Mouse (Mus musculus): ENCODE measurements around the gene Epb41l4b. TPM values are rescaled to one million over a fixed set of nuclear protein-coding genes. Genes with fewer than 3 reads are reported as not detected.

The Epb41l4b gene
- polyA plus RNA-seq, 1 experiment, result 37.4 TPM

DNA sequence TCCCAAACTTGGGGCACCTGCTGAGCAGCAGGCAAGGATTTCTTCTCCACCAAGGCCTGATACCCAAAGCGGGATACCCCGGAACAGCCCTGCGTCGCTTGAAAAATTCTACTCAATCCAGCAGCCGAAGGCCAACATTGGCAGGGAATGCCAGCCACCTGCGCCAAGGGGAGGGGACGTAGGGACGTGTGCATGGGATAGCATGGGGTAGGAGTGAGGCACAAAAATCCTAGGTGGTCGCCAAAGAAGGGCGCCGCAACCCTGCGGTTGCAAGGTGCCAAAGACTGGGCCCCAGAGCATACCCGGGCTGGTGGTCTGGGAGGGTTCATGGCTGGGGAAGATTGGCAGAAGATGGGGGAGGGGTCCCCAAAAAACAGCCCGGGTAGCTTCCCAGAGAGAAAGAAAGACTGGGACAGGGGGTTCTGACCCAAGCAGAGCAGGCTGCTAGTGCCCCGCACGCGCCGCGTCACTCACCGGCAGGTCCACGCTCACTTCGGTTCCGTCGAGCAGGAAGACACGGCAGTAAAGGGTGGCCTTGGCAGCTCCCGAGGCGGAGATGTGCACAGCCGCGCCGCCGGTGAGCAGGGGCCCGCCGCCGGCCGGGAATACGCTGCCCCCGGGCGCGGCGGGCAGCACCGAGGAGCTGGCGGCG lies 737 bp downstream of the Epb41l4b start:
- peak overlapping the region; percentile 94 for H3K4me3 ChIP-seq (replicated peaks; ENCODE audit: insufficient read depth, low read depth, low read length)
- peak overlapping the region; percentile 88 for H3K27ac ChIP-seq (ENCODE audit: insufficient read depth, low read length)
- TF ChIP-seq POLR2A (IDR thresholded peaks at IDR 0.05; ENCODE audit: borderline replicate concordance, insufficient read depth, low read length) (no peak), CTCF (IDR thresholded peaks at IDR 0.05; ENCODE audit: borderline replicate concordance, insufficient read depth, low read depth, low read length) (no peak)
- DNase-seq, result peak; percentile 67 to 68
- no peaks in the 10 kb centered on the region for H3K27me3 ChIP-seq (ENCODE audit: control insufficient read depth, insufficient read depth, low read length)
- WGBS, result under 1% methylated on average over 43 of the region's 43 CpGs
- H3K4me1 ChIP-seq (ENCODE audit: control insufficient read depth, insufficient read depth, low read length), result peaks cover 20% of the 10 kb centered on the region

DNA sequence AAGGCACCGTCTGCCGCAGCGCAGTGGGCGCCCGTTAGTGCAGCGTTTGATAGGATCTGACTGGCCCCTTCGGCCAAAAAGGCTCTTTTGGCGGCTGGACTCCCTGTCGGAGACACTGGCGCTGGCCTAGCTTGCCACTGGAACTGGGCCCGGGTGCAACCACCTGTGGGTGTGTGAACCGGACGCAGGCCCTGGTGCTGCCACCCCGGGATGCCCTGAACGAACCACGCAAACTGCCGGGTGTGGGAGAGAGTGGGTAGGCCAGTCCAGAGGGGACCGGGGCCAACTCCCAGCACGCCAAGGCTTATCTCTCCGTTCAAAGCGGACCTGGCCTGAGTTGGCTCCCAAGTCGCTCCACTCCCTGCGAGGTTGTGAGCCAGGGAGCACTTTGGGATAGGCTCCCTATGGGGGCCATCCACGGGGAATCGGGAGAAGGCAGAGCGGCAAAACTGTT lies 1.3 kb downstream of the Epb41l4b start:
- Histone ChIP-seq H3K27ac (ENCODE audit: insufficient read depth, low read length) (peak overlapping the region; percentile 88), H3K4me3 (replicated peaks; ENCODE audit: insufficient read depth, low read depth, low read length) (peak overlapping the region; percentile 94), H3K27me3 (ENCODE audit: control insufficient read depth, insufficient read depth, low read length) (no peaks in the 10 kb centered on the region), H3K4me1 (ENCODE audit: control insufficient read depth, insufficient read depth, low read length) (peaks cover 24% of the 10 kb centered on the region)
- peak; percentile 88 to 89 for DNase-seq
- WGBS, result 3% methylated on average over 26 of the region's 26 CpGs
- no peak for TF ChIP-seq CTCF (IDR thresholded peaks at IDR 0.05; ENCODE audit: borderline replicate concordance, insufficient read depth, low read depth, low read length)
- TF ChIP-seq POLR2A (IDR thresholded peaks at IDR 0.05; ENCODE audit: borderline replicate concordance, insufficient read depth, low read length), result no peak

DNA sequence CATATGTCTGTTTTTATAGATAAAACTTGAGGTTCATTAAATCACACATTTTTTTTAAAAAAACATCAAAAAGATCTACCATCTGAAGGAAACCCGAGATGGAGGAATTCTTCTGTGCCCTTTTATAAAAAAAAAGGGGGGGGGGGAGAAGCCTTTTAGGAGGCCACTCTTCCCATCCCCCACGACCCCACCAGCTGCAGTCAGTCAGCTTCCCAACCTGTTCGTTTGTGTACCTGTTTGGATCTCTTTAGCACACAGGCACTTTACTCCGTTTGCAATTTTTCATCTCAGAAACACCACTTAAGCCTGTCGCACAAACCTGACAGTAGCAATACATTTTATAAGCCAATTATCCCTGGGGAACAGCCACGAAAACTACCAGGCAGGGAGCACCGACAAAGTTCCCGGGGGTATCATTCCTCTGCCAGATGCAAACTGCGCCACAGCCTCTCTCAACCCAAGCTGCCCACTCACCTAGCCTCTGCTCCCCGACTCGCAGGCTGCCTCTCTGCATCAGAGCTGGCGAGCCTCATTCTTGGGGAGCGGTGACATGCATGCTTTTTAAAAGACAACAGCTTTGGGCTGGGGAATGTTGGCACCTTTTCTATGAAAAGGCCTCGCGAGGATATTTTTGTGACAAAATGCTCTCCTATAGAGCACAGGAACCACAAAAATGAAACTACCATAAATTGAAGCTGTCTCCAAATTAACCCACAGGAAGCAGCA lies 2.1 kb downstream of the Epb41l4b start:
- Histone ChIP-seq H3K27me3 (ENCODE audit: control insufficient read depth, insufficient read depth, low read length) (no peaks in the 10 kb centered on the region), H3K27ac (ENCODE audit: insufficient read depth, low read length) (peak overlapping the region; percentile 88), H3K4me1 (ENCODE audit: control insufficient read depth, insufficient read depth, low read length) (peaks cover 30% of the 10 kb centered on the region), H3K4me3 (replicated peaks; ENCODE audit: insufficient read depth, low read depth, low read length) (peak overlapping the region; percentile 94)
- peak; percentile 68 to 71 for DNase-seq
- TF ChIP-seq POLR2A (IDR thresholded peaks at IDR 0.05; ENCODE audit: borderline replicate concordance, insufficient read depth, low read length) (no peak), CTCF (IDR thresholded peaks at IDR 0.05; ENCODE audit: borderline replicate concordance, insufficient read depth, low read depth, low read length) (no peak)
- WGBS, result 7% methylated on average over 15 of the region's 15 CpGs

DNA sequence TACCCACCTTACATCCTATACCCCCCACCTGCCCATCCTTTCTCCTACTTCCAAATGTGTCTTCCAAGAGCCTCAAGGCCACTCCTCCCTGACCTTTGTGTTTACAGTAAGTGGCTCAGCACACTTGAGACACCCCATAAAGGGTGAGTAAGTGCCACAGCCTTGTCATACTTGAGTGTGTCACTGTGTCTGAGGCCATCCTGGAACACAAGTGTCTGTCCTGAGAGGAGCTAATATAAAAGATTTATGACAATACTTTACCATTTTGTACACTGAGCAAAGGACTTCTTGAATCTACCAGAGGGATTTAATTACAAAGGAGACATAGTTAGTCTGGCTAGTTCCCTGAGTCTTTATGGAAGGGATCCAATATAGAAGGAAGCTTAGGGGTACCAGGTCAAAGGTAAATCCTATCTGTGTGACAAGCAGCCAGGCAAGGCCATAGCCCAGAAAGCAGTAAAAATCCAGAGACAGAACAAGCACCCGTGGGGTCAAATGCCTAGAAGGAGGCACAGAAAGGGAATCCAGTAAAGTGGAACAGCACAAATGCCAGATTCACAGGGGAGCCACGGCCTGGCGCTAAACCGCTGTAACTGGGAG lies 2.9 kb downstream of the Epb41l4b start:
- 16% methylated on average over 4 of the region's 4 CpGs for WGBS
- Histone ChIP-seq H3K27ac (ENCODE audit: insufficient read depth, low read length) (peak overlapping the region; percentile 9; the same call in 1 of the 2 replicates), H3K4me3 (replicated peaks; ENCODE audit: insufficient read depth, low read depth, low read length) (peak overlapping the region; percentile 47), H3K4me1 (ENCODE audit: control insufficient read depth, insufficient read depth, low read length) (peaks cover 38% of the 10 kb centered on the region), H3K27me3 (ENCODE audit: control insufficient read depth, insufficient read depth, low read length) (no peaks in the 10 kb centered on the region)
- TF ChIP-seq CTCF (IDR thresholded peaks at IDR 0.05; ENCODE audit: borderline replicate concordance, insufficient read depth, low read depth, low read length) (no peak), POLR2A (IDR thresholded peaks at IDR 0.05; ENCODE audit: borderline replicate concordance, insufficient read depth, low read length) (no peak)
- DNase-seq, result peak in 1 of 2 experiments; percentile 26

- WGBS, result 2% methylated on average over 10 of the region's 10 CpGs
- H3K4me3 ChIP-seq (replicated peaks; ENCODE audit: insufficient read depth, low read depth, low read length), result peak overlapping the region; percentile 38
- peak; percentile 78 to 89 for DNase-seq
These were observed 3.8 kb downstream of the Epb41l4b start for GRCm38 (mm10) chr4:57139433-57139832.

DNA sequence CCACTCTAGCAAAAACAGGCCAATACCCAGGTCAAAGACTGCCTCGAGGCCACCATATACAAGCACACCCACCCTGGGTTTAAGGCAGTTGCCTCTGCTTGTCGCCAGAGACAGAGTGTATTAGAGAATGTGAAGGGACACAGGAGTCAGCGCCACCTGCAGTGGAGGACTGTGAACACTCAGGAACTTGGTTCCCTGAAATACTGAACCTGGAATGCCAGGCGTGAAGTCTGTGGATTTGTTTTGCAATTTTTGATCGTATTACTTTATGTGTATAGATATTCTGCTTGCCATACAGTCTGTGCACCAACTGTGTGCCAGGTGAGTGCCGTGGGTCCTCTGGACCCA lies 5.2 kb downstream of the Epb41l4b start:
- TF ChIP-seq POLR2A (IDR thresholded peaks at IDR 0.05; ENCODE audit: borderline replicate concordance, insufficient read depth, low read length) (no peak), CTCF (IDR thresholded peaks at IDR 0.05; ENCODE audit: borderline replicate concordance, insufficient read depth, low read depth, low read length) (peak; percentile 17; the same call in 1 of the 2 replicates)
- no peak overlapping the region for H3K4me3 ChIP-seq (replicated peaks; ENCODE audit: insufficient read depth, low read depth, low read length)
- 51% methylated on average over 6 of the region's 6 CpGs for WGBS
- no peaks in the 10 kb centered on the region for H3K27me3 ChIP-seq (ENCODE audit: control insufficient read depth, insufficient read depth, low read length)
- H3K4me1 ChIP-seq (ENCODE audit: control insufficient read depth, insufficient read depth, low read length), result peaks cover 54% of the 10 kb centered on the region
- no peak for DNase-seq
- H3K27ac ChIP-seq (ENCODE audit: insufficient read depth, low read length), result peak overlapping the region; percentile 22; the same call in 1 of the 2 replicates

More at GRCm38 (mm10) chr4:57139433-57139832, 3.8 kb downstream of the Epb41l4b start:
- no peak for TF ChIP-seq CTCF (IDR thresholded peaks at IDR 0.05; ENCODE audit: borderline replicate concordance, insufficient read depth, low read depth, low read length)
- no peak for TF ChIP-seq POLR2A (IDR thresholded peaks at IDR 0.05; ENCODE audit: borderline replicate concordance, insufficient read depth, low read length)
- peaks cover 41% of the 10 kb centered on the region for H3K4me1 ChIP-seq (ENCODE audit: control insufficient read depth, insufficient read depth, low read length)
- peak overlapping the region; percentile 9 for H3K27ac ChIP-seq (ENCODE audit: insufficient read depth, low read length)
- no peaks in the 10 kb centered on the region for H3K27me3 ChIP-seq (ENCODE audit: control insufficient read depth, insufficient read depth, low read length)

DNA sequence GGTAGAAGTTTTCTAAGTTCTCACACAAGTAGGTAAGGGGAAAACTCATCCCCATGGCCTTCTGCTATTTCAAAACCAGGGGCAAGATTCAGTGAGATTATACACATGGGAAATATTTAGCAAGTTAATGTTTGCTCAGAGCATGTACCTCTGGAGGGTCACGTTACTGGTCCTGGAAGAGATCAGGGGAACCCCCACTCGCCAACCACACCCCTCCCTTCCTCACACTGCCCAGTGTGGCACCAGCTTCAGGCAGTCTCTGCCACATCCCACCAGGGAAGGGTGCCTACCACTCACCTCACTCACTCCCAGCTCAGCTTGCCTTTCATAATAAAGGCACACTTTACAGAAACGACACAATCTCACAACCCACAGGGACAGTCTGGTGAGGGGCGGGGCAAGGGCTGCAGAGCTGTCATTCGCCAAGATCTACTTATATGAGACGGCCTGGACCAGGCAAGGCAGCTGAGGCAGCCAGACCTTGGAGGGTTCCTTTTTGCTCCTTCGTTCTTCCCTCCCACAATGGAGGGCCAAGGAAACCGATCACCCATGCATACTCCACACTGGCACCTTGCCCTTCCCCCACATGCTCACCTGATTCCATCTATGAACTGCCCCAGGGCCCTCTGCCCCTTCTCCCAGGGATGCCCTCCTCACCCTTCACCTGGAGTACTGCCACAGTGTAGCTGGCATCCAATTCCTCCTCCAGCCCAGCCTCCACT lies 5.7 kb downstream of the Epb41l4b start:
- Histone ChIP-seq H3K27me3 (ENCODE audit: control insufficient read depth, insufficient read depth, low read length) (no peaks in the 10 kb centered on the region), H3K4me3 (replicated peaks; ENCODE audit: insufficient read depth, low read depth, low read length) (no peak overlapping the region), H3K27ac (ENCODE audit: insufficient read depth, low read length) (peak overlapping the region; percentile 22), H3K4me1 (ENCODE audit: control insufficient read depth, insufficient read depth, low read length) (peaks cover 59% of the 10 kb centered on the region)
- 44% methylated on average over 8 of the region's 8 CpGs for WGBS
- DNase-seq, result peak in 1 of 2 experiments; percentile 53
- TF ChIP-seq CTCF (IDR thresholded peaks at IDR 0.05; ENCODE audit: borderline replicate concordance, insufficient read depth, low read depth, low read length) (no peak), POLR2A (IDR thresholded peaks at IDR 0.05; ENCODE audit: borderline replicate concordance, insufficient read depth, low read length) (no peak)

Data from cerebellum, adult 2 months (tissue).